1 mouse cellular context compared by ENCODE assay signal in the genomic region with DNA sequence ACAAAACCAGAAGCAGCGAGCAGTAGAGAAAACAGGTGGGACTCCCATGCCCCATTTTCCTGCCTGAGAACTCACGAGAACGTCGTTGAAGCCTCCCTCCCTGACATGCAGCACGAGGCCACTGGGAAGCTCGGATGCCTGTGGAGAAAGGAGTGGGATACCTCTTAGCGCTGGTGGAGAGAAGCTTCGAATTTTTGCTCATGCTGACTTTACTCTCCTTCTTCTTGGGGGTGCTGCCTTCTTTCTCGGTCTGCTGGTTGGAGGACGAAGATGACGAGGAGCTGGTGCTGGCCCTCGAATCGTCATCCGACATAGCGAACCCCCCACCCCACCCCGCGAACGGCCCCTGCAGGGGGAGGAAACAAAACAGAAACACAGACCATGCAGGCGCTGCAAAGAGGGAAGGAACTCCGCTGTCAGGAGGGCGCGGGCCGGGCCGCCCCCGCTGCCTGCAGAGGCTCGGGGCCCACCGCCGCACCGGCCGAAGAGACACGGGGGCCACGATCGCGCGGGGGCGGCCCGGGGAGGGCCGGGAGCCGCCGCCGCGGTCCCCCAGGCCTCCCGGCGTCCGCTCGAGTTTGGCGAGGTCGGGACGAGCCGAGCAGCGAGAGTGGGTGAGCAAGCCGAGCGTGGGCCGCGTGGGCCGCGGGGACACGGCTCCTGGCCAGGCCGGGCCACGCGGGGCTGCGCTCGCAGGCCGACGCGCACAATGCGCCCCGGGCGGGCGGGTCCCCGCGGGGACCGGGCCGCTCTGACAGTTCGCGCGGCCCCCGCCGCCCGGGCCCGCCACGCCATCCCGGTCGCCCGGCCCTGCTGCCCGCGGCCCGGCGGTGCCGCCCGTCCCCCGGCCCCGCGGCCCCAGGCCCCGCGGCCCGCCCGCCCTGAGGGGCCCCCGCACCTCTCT.
TF ChIP-seq lines count a peak whose summit lies in the region.

No protein-coding gene starts in this region.

TF ChIP-seq in MEL, 35 proteins besides CTCF, POLR2A, EP300 and RAD21 (continued from another document):
- peak; percentile 48 for TF ChIP-seq MAX (IDR thresholded peaks at IDR 0.05; ENCODE audit: low read length)
- TF ChIP-seq MXI1 (IDR thresholded peaks at IDR 0.05; ENCODE audit: low read depth, low read length), result peak; percentile 48; the same call in 1 of the 2 replicates
- TF ChIP-seq SIN3A (IDR thresholded peaks at IDR 0.05; ENCODE audit: low read length), result 0 out of 2 replicates have a peak, but pooled peaks have one; percentile 41
- TF ChIP-seq JUND (IDR thresholded peaks at IDR 0.05; ENCODE audit: low read depth, low read length), result no peak
TF ChIP-seq in MEL: peak in this region for 3.
